Mouse (Mus musculus) embryonic facial prominence, embryonic 14.5 days (tissue): ENCODE results near the gene Zfp974. TPM values are rescaled to one million over a fixed set of nuclear protein-coding genes. Genes with fewer than 3 reads are reported as not detected.
A peak's percentile ranks its signal among the peaks of the same experiment; 100 is the strongest.
"Not testable (repeated sequence)": the region's sequence is repeated elsewhere in the genome, so short reads cannot be mapped to it uniquely, and the experiment has no call there.

Experiments
- ATAC-seq: fragments of 200-750 bp; cut with Nextera tagmentation; 2 replicates; pipeline ENCODE4 v1.8.0; 2017; ENCODE audit warnings: low read depth, moderate number of reproducible peaks, moderate TSS enrichment
- DNase-seq: peaks from one replicate; pipeline ENCODE4 v3.0.0-alpha.2; 2015; ENCODE audit warnings: low spot score
- H3K27ac ChIP-seq: fragments of 300-500 bp; sonication (generic); replicated peaks from 2 replicates; pipeline ENCODE4 v1.5.1; 2014; ENCODE audit warnings: low read depth, mild to moderate bottlenecking, low read length, moderate library complexity
- H3K27me3 ChIP-seq: fragments of 300-500 bp; sonication (generic); replicated peaks from 2 replicates; pipeline ENCODE4 v1.6.1; 2014; ENCODE audit warnings: low read length; ENCODE audit not compliant: control insufficient read depth, insufficient read depth
- H3K36me3 ChIP-seq: fragments of 300-500 bp; sonication (generic); 2 replicates; pipeline ENCODE4 v1.6.1; 2014; ENCODE audit warnings: low read length, mixed read lengths; ENCODE audit not compliant: control insufficient read depth, insufficient read depth
- H3K4me1 ChIP-seq: fragments of 300-500 bp; sonication (generic); 2 replicates; pipeline ENCODE4 v1.6.1; 2014; ENCODE audit warnings: antibody characterized with exemption, low read length; ENCODE audit not compliant: control insufficient read depth, insufficient read depth
- H3K4me2 ChIP-seq: fragments of 300-500 bp; sonication (generic); 2 replicates; pipeline ENCODE4 v1.6.1; 2014; ENCODE audit warnings: low read depth, mild to moderate bottlenecking, low read length, moderate library complexity, mixed read lengths
- H3K4me3 ChIP-seq: fragments of 300-500 bp; sonication (generic); 2 replicates; pipeline ENCODE4 v1.5.1; 2014; ENCODE audit warnings: low read depth, mild to moderate bottlenecking, low read length
- H3K9ac ChIP-seq: fragments of 300-500 bp; sonication (generic); 2 replicates; pipeline ENCODE4 v1.6.1; 2014; ENCODE audit warnings: low read depth, mild to moderate bottlenecking, low read length, moderate library complexity, mixed read lengths
- H3K9me3 ChIP-seq: fragments of 300-500 bp; sonication (generic); 2 replicates; pipeline ENCODE4 v1.6.1; 2016; ENCODE audit warnings: low read length; ENCODE audit not compliant: control insufficient read depth
- WGBS: fragments of 180-500 bp; shearing (Covaris S2); extraction: QIAGEN DNeasy Blood & Tissue Kit; methylation state at CpG from one replicate; pipeline ENCODE4 v1.1.7; 2014; 5-methylcytosine and 5-hydroxymethylcytosine counted together
- polyA plus RNA-seq: library from polyadenylated mRNA; unstranded; fragments of >200 nt; fragmentation: Nextera tagmentation; extraction: Ambion mirVana; gene quantifications from 2 replicates; pipeline ENCODE4 v1.2.1, GENCODE M21; 2014

Zfp974 gene
- polyA plus RNA-seq, 1 experiment from 2014 or later = 8.0 TPM

GRCm38 (mm10) chr7:27900601-27901000, 28.7 kb downstream of the Zfp974 start:
- Histone ChIP-seq H3K4me2 (no peak overlapping the region), H3K36me3 (no peaks in the 10 kb centered on the region), H3K27ac (no peak overlapping the region), H3K27me3 (no peaks in the 10 kb centered on the region), H3K9me3 (peaks cover 13% of the 10 kb centered on the region), H3K4me1 (no peaks in the 10 kb centered on the region), H3K4me3 (no peak overlapping the region), H3K9ac (no peak overlapping the region)
- ATAC-seq = no peak
- no peak for DNase-seq
- WGBS = 91% methylated on average over 4 of the region's 4 CpGs

- ATAC-seq (no peak), DNase-seq (no peak)
- H3K27ac ChIP-seq = no peak overlapping the region
- WGBS = 95% methylated on average over 4 of the region's 4 CpGs
- H3K4me2 ChIP-seq = no peak overlapping the region
- peaks cover 61% of the 10 kb centered on the region for H3K36me3 ChIP-seq
- H3K4me1 ChIP-seq = no peaks in the 10 kb centered on the region
- H3K27me3 ChIP-seq = no peaks in the 10 kb centered on the region
- H3K4me3 ChIP-seq = no peak overlapping the region
- 0 out of 2 replicates have a peak, but pooled peaks cover 10% of the 10 kb centered on the region for H3K9me3 ChIP-seq
- no peak overlapping the region for H3K9ac ChIP-seq
Measured at GRCm38 (mm10) chr7:27881721-27882120, 47.5 kb downstream of the Zfp974 start.

- not testable (repeated sequence) for H3K4me2 ChIP-seq, H3K4me1 ChIP-seq, ATAC-seq, H3K27me3 ChIP-seq, H3K9me3 ChIP-seq, H3K4me3 ChIP-seq, H3K9ac ChIP-seq, H3K27ac ChIP-seq, DNase-seq
- WGBS = 81% methylated on average over 5 of the region's 5 CpGs
- peaks cover 28% of the 10 kb centered on the region for H3K36me3 ChIP-seq
Measured at GRCm38 (mm10) chr7:27862578-27862977, 66.7 kb downstream of the Zfp974 start.

- H3K4me3 ChIP-seq = peak overlapping the region; percentile 58
- peak overlapping the region; percentile 74 for H3K9ac ChIP-seq
- H3K4me2 ChIP-seq = peak overlapping the region; percentile 60
- DNase-seq (peak; percentile 94), ATAC-seq (peak; percentile 94)
- H3K4me1 ChIP-seq = peaks cover 5% of the 10 kb centered on the region; the same call in 1 of the 2 replicates
- peak overlapping the region; percentile 70 for H3K27ac ChIP-seq
- no peaks in the 10 kb centered on the region for H3K27me3 ChIP-seq
- no peaks in the 10 kb centered on the region for H3K9me3 ChIP-seq
- peaks cover 13% of the 10 kb centered on the region for H3K36me3 ChIP-seq
- under 1% methylated on average over 20 of the region's 22 CpGs for WGBS
Measured at GRCm38 (mm10) chr7:27860396-27861235, 68.6 kb downstream of the Zfp974 start.

GRCm38 (mm10) chr7:27859301-27860251, 69.7 kb downstream of the Zfp974 start:
- no peak for ATAC-seq

More at GRCm38 (mm10) chr7:27859301-27860251, 69.7 kb downstream of the Zfp974 start:
- Histone ChIP-seq H3K27me3 (no peaks in the 10 kb centered on the region), H3K4me2 (peak overlapping the region; percentile 60), H3K36me3 (peaks cover 16% of the 10 kb centered on the region), H3K9me3 (no peaks in the 10 kb centered on the region), H3K4me1 (peaks cover 5% of the 10 kb centered on the region; the same call in 1 of the 2 replicates), H3K9ac (peak overlapping the region; percentile 74), H3K4me3 (peak overlapping the region; percentile 58), H3K27ac (peak overlapping the region; percentile 70; the same call in 1 of the 2 replicates)
- peak; percentile 5 for DNase-seq
- 24% methylated on average over 10 of the region's 10 CpGs for WGBS

Other genes starting within 250 kb of the Zfp974 start
- gene Zfp607b, start 240.1 kb downstream of the Zfp974 start, polyA plus RNA-seq = 3.2 and 3.4 TPM in 2 replicates
- gene Zfp60, start 198.1 kb downstream of the Zfp974 start, polyA plus RNA-seq = 30.4 and 33.5 TPM in 2 replicates
- gene Zfp626, start 122.3 kb downstream of the Zfp974 start, polyA plus RNA-seq = 1.8 and 1.9 TPM in 2 replicates
- gene Zfp59, start 90.9 kb downstream of the Zfp974 start, polyA plus RNA-seq = 8.4 and 9.6 TPM in 2 replicates
- gene Zfp607a, start 71.9 kb downstream of the Zfp974 start, polyA plus RNA-seq = 3.1 and 3.2 TPM in 2 replicates
- 10.5 and 10.9 TPM in 2 replicates for gene Zfp780b, start 49.7 kb upstream of the Zfp974 start, polyA plus RNA-seq
- 4.6 and 4.9 TPM in 2 replicates for gene Zfp850, start 84.7 kb upstream of the Zfp974 start, polyA plus RNA-seq
- gene Psmc4, start 120.6 kb upstream of the Zfp974 start, polyA plus RNA-seq = 247 and 269 TPM in 2 replicates
- gene Fcgbp, start 141.8 kb upstream of the Zfp974 start, polyA plus RNA-seq = 0.34 and 0.58 TPM in 2 replicates
- gene 9530053A07Rik, start 200.0 kb upstream of the Zfp974 start, polyA plus RNA-seq = 0.01 TPM in 1 of 2 replicates, not detected in the other
- gene Fbl, start 240.2 kb upstream of the Zfp974 start, polyA plus RNA-seq = 42.4 and 46.5 TPM in 2 replicates